ENCODE assay signal across 14 mouse cellular contexts in the genomic region with DNA sequence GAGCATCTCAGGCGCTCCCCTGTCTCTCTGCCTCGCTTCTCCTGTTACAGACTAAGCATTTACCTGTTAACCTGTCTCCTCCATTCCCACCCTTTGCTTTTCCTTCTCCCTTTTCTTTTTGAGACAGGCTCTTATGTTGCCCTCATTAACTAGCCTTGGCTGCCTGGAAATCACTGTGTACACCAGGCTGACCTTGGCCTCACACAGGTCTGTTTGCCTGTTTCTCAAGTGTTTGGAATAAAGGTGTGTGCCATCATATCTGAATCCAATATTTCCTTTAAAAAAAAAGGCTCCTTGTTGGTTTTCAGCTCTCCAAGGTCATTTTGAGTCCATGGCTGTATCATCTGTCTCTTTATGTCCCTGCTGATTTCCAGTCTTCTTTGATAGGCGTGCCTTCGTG.
"Had no signal": no experiment of that assay in that cellular context is flagged by ENCODE, and none has a peak within 500 bp of the region (broad histone marks: within the 10 kb centered on the region; RNA-seq: fewer than 3 reads in every experiment).

No protein-coding gene starts in this region.

- H3K4me2 ChIP-seq: liver, embryonic 13.5 days; liver, embryonic 15.5 days; lung, embryonic 14.5 days; midbrain, embryonic 11.5 days; midbrain, embryonic 13.5 days; midbrain, embryonic 15.5 days; neural tube, embryonic 12.5 days had no signal

- H3K9ac ChIP-seq: liver, embryonic 13.5 days; liver, embryonic 15.5 days; lung, embryonic 14.5 days; midbrain, embryonic 13.5 days; midbrain, embryonic 15.5 days; neural tube, embryonic 12.5 days had no signal

- H3K9me3 ChIP-seq: liver, embryonic 13.5 days; liver, embryonic 15.5 days; megakaryocyte, embryonic 14.5 days; midbrain, embryonic 13.5 days; midbrain, embryonic 15.5 days; neural tube, embryonic 12.5 days had no signal

- ATAC-seq: midbrain, embryonic 13.5 days; midbrain, embryonic 15.5 days had no signal

- H3K36me3 ChIP-seq: liver, embryonic 15.5 days; midbrain, embryonic 15.5 days; neural tube, embryonic 12.5 days had no signal

- H3K27me3 ChIP-seq: liver, embryonic 13.5 days; liver, embryonic 15.5 days; midbrain, embryonic 13.5 days; midbrain, embryonic 15.5 days; neural tube, embryonic 12.5 days had no signal

- DNase-seq: liver, embryonic 13.5 days; lung, adult 18-20 months; lung, embryonic 14.5 days; lung, postnatal 10 days; lung, postnatal 4 days; right cerebral cortex, postnatal 14 days; thymus, adult 2 months; thymus, postnatal 36 days had no signal

- H3K4me1 ChIP-seq: midbrain, embryonic 15.5 days had no signal

- H3K4me3 ChIP-seq: liver, embryonic 13.5 days; liver, embryonic 15.5 days; megakaryocyte, embryonic 14.5 days; midbrain, embryonic 13.5 days; midbrain, embryonic 15.5 days; neural tube, embryonic 12.5 days had no signal

- H3K27ac ChIP-seq: liver, embryonic 13.5 days; liver, embryonic 15.5 days; midbrain, embryonic 13.5 days; midbrain, embryonic 15.5 days; neural tube, embryonic 12.5 days had no signal
